Mouse (Mus musculus) layer of hippocampus, postnatal 14 days (tissue): ENCODE data around the gene Scnn1b. TPM values are rescaled to one million over a fixed set of nuclear protein-coding genes. Genes with fewer than 3 reads are reported as not detected.

ENCODE experiments used
- DNase-seq, 2 experiments: peaks; one replicate each; pipeline ENCODE4 v3.0.0; 2021 to 2022; ENCODE audit warnings: low spot score in 2 of 2, mixed read lengths in 1 of 2
- total RNA-seq, 2 experiments: library from RNA; stranded (reverse); gene quantifications; 2 replicates each; pipeline ENCODE4 v1.2.3; 2021

The Scnn1b gene
- total RNA-seq, 2 experiments from 2014 or later = 0.41 TPM; not detected in 1

DNA sequence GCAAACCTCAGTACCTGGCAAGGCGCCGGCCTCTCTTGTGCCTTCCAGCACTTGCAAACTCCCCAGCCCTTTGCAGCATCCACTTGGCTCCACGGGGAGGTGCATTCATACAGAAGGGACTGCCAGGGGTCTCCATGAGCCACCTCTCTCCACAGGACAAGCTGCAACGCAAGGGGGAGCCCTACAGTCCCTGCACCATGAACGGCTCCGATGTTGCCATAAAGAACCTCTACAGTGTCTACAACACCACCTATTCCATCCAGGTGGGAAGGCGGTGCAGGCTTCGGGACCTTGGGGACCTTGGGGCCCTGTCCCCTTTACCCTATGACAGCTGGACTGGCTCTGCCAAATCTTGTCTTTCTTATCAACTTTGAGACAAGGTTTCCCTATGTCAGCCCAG, 47.4 kb downstream of the Scnn1b start:
- no peak for DNase-seq

DNA sequence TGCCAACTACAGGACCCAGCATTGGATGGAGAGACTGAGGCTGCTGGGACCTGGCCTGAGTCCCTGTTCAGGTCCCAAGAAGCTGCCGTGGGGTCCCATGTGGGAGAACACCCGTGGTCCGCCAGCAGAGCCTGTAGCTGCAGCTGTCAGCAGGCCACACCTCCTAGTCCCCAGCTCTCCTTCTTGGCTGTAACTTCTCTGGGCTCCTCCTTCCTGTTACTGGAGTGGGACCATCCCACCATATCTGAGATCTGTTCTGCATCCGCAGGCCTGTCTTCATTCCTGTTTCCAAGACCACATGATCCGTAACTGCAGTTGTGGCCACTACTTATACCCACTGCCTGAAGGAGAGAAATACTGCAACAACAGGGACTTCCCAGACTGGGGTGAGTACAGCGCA, 49.1 kb downstream of the Scnn1b start:
- DNase-seq = no peak

DNA sequence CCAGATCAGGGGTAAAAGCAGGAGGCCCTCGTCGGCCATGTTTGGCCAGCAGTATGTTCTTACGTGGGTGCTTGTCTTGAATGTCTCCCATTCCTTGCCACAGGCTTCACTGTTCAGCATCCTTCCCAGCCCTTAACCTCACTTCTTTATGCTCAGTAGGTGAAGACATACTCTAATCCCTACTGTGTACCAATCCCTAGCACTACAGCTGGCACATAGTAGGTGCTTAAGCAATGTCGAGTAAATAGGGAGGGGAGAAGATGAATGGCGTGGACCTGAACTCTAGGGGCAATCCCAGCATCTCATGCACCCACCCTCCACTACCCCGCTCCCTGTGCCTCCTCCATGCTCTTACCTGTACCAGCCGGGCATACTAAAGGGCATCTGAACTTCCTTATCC, 59.5 kb downstream of the Scnn1b start:
- DNase-seq = no peak

DNA sequence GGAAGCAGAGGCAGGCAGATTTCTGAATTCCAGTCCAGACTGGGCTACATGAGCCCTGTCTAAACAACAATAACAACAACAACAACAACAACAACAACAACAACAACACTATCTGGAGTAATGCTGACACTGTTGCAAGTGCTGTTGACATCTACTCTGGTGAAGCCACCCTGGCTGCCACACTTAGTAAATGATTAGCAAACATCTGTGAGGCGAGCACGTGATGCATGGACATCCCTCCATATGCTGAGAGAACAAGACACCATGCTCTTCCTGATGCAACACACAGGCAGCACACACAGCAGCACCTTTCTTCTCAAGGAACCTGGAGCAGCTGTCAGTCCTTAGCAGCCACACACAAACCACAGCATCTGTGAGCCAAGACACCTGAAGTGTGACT, 63.0 kb downstream of the Scnn1b start:
- DNase-seq = no peak

DNA sequence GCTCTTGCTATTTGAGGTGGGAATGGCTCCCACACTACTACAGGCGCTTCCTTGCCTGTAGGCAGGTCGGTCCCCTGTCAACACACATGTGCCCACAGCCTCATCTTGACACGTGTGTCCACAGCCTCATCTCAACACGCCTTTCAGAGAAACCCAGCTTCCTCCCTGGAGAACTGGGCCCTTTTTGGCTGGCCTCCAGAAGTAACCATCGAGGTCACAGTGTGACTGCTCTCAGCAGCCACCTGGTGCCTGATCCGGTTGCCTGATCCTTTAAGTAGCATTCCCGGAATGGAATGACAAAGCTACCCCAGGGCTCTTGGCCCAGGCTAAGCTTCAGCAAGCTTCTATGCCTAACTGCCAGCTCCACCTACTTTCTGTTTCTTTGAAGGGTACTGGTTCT, 66.4 kb downstream of the Scnn1b start:
- DNase-seq = no peak

DNA sequence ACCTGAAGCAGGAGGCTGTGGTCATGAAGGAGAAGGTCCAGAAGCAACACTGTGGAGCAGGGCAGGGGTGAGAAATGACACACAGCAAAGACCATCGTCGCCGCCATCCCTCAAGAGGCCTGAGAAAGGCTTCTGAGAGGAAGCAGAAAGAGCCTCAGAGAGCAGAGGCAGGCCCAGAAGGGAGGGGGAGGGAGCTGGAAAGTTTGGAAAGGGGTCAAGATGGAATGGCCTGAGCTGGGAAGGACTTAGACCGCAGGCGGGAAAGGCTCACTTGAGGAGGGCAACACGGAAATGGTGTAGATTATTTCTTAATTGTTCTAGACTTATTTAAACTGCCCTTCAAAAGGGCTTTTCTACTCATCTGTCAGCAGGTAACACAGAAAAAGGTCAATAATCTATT, 68.8 kb downstream of the Scnn1b start:
- DNase-seq = no peak

DNA sequence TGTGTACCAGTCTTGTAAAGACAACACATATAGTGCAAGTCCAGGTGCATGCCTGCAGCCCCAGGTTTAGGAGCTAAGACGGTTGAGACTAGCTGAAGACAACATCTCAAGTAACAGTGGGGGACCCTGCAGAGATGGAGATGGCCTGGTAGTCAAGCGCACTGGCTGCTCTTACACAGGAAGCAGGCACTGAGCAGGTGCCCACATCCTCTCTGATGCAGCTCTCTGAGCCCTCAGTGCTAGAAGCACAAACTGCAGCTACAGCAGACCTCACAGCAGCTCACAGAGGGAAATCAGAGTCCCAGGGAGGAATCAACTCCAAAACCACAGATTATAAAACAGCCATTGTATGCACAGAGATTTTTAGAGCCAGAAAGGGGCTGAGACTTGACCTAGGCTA, 69.5 kb downstream of the Scnn1b start:
- no peak for DNase-seq

DNA sequence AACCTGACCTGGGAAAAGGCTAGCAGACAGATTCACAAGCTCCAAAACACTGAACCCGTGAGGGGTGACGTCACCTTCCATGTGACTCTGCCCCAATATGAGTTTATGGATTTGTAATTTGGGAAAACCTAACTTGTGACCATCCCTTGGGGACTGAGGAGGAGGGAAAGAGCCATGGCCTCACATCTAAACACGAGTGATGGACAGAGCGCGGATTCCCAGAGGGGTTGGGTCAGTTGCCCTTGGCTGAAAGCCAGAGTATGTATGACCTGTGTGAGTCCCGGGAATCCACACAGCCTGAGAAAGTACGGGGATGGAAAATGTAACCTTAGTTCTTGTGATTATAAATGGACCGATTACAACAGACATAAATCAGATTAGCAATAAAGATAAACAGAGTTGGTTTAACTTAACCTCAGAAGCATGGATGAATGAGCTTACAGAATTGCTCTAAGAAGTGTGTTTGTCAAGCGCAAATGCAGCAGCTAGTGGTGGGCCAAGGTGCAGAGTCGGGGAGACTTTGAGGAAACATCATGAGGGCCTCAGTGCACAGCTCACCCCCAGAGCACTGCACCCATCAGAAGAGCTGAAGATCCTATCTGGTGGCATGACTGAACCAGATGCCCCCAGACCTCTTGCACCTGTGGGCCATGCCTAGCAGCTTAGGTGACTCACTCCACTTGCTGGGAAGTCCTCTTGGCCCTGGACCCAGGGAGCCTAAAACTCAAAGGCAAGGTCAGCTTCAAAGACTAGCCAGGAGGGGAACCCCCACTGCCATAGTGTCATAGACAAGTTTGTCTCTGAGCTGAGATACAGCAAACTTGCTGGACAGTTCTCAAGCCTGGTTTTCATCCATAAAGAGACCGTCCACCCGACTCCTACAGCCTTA, 71.3 kb downstream of the Scnn1b start:
- no peak for DNase-seq

DNA sequence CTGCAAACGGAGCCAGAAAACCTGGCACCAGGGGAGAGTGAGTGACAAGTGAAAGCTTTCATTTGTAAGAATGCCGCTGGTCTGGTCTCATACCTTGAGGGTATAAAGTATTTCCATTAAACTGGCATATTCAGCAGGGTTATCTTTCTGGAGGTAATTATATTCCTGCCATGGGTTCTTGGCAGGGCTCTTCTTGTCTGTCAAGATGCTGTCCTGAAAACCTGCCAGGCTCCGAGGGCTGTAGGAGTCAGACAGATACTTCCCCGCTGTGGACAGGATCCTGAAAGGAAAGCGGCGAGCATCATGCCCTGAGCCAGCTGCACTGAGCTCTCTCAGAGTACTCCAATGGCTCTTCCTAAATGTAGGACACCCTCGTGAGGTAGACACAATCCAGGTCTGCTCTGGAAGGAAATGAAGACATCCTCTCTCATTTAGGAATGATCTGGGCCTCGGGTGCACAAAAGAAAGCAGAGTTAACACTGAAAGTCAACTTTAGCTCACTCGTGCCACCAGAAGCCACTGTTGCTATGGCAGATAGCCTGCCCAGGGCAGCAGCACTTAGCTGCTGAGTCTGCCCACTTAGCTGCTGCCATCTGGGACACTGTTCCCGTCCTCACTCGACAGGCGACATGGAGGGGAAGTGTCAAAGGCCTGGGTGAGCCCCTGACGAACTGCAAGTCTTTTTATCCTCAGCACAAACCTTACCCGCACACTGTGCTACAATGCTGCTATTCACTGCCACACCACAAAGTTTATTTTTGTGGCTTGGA, 72.2 kb downstream of the Scnn1b start:
- DNase-seq = peak in 1 of 2 experiments; percentile 23

DNA sequence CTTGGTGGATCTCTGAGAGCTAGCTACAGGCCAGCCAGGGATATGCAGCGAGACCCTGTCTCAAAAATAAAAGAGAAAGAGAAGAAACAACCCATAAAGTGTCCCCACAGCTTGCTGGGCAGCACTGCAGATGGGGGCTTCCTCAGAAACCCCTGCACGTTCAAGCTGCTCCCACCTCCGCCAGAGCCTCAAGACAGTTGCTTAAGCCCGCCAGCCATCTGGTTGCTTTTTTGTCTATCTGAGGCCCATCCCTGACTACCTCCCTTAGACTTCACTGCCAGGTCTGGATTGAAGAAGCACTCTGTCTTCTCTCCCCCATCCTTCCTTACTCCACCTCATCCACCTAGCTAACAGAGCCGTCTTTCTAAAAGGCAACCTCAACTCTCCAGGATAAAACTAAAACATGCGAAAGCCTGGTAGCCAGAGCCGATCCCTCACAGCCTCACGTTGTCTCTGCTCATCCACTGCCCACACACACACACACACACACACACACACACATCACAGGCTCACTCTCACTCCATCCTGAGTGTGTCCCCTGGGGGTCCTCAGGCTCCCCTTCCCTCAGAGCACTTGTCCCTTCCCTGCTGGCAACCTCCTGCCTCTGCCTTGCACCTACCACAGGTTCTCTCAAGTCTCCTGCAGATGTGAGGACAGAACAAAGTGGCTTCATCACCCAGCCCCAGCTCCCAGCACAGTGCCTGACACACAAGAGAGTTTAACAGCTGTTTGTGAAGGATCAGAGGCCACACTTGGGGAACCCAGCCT, 73.5 kb downstream of the Scnn1b start:
- no peak for DNase-seq

DNA sequence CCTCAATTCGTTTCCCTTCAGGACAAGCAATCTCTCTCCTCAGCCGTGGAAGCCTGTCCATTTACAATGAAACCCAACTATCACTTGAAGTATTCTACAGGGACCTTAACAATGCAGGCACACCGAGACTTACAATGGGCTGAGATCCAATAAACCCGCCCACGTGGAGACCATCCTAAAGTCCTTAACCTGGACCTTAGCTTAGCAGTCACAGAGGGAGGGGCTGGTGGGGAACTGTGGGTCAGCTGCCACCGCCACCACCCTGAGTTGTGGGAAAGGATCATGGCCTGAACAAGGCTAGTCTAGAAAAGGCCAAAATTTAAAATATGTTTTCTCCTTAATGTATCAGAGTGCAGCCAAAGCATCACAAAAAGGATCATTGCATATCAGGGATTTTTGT, 74.4 kb downstream of the Scnn1b start:
- DNase-seq = no peak

DNA sequence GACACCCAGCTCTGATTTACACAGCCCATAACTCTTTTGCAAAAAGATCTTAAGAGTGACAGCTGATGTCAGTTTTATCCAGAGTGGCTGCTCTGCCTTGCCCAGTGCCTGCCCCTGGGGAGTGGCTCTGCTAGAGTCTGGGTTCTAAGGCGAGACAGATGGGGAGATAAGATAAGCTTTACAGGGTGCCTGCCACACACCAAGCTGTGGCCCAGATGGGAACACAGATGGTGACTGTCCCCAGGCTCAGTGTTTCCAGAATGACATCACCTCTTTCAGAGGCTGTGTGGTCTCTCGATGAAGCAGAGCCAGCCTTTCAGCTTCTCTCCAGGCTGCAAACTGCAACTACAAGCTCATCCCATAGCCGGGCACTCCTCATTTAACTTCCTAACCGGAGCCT, 74.9 kb downstream of the Scnn1b start:
- DNase-seq = peak; percentile 66 to 85

DNA sequence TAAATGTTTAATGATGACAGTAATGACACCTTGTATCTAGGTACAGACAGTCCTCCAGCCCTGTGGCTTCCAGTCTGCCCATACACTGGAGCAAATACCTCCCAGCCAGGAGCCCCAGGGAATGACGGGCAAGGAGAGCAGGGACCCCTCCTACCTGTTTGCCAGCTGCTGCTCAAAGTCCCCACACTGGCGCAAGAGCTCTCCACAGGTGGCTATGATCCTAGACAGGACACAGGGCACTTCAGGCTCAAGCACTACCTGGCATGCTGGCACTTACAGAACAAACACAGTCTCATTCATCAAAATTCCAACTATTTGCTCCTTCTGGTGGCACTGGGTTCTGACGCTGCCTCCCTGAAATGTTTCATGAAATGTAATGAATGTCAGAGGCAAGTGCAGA, 76.2 kb downstream of the Scnn1b start:
- no peak for DNase-seq

DNA sequence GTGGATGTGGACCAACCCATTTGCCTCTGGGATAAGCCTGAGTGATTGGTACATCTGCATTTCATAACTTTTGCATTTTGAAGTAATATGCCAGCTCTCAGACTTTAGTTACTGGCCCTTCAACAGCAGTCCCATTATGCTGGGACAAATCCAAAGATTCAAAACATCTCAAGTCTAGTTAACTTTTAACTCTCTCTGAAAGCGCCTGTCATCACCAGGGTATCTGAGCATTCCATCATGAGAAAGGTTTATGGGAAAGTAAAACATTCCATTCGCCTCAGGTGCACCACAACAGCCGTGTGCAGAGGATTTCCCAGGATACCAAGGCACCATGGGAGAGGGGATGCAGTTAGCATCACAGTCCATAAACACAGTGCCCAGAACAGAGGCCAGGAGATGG, 76.8 kb downstream of the Scnn1b start:
- no peak for DNase-seq

DNA sequence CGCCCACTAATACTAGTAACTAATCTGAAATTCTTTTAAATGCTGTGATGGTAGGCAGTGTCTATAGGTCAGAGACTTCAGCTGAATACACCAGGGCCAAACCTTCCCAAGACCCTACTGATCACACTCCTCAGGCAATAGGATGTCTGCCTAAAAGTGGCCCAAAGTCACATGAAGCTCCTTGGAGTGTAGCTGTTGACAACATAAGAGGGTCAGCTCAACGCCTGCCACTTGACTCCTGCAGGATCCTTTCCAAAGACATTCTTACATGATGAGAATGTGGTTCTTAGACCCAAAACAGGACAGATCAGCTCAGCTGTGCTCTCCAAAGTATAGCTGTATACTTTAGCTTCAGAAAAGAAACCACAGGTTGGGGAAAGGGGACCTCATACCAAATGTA, 77.5 kb downstream of the Scnn1b start:
- DNase-seq = no peak

DNA sequence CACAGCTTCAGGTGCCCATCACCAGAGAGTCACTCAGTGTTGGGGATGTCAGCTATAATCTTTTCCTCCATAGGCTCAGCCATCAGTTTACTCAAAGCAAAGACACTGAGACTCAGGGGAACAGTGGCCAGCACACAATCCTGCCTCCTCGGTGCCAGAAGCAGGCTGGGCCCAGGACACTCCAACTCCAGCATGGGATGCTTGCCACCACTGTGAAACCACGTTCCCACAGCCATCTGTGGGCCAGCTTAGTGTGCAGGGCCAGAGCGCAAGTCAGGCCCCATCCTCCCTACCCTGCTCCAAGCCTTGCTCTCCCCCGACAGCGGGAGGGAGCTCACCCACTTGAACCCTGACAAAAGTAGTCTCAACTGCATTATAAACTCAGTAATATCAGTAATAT, 81.4 kb downstream of the Scnn1b start:
- DNase-seq = no peak

DNA sequence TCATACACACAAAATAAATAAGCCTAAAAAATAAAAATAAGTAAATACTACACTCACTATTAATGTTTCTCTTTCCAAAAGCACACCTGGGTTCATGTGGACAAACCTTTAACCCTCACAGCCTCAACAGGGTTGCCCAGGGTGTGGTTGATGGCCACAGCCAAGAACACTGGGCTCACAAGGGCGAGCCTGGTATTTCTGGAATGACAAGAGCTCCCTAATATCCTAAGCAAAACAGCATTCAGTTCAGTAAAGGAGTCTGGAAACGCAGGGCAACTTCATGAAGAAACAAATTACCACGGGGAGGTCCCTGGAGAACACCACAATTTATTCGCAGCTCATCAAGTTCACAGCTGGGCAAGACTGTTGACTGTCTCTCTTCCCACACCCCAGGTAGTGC, 82.7 kb downstream of the Scnn1b start:
- no peak for DNase-seq

DNA sequence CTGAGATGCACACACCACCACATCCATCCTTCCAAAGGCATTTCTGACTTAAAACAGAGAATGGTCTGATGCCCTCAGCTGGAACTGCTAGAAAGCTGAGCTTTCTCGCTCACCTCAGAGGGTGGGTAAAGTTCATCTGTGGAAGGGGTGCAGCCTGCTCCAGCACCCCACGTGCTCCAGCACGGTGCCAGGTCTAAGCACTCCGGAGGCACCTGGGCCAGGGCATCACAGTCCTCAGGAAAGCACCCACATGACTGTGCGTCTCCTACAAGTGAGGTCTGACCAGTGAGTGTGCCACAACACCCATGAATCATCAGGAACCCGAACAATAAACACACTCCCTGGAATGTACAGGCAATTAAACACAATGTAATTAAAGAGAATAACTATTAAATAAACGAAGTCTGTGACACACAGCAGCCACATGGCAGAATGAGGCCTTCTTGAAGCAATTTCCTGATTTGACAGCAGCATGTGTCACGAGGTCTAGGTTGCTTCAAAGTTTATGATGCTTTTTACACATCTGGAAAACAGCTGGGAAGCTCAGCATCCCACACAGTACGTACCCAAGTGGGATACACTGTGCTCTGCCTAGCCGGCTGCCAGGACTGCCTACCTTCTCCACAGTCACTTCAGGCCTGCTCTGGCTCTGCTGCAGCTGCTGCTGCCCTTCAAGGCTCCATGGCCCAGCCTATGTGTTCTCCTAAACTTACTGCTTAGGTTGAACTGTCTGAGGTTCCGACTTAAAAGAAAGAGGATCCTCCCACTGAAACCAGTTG, 90.2 kb downstream of the Scnn1b start:
- no peak for DNase-seq

DNA sequence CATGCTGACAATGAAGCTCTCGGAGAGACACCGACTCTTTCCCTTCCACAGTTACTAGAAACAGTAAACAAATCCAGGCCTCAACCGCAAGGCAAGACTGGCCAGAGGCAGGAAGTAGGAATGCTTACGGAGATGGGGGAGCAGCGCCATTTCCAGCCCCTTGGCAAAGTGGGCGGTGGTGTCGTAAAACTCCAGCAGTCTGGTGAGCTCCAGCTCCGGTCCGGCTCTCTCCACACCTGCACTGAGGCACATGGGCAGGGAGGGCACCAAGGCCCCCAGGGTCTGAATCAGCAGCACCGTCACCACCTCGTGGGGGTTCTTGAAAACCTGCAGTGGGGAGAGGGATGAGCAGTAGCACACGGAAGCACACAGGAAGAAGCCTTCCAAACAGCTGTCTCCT, 91.0 kb downstream of the Scnn1b start:
- no peak for DNase-seq

DNA sequence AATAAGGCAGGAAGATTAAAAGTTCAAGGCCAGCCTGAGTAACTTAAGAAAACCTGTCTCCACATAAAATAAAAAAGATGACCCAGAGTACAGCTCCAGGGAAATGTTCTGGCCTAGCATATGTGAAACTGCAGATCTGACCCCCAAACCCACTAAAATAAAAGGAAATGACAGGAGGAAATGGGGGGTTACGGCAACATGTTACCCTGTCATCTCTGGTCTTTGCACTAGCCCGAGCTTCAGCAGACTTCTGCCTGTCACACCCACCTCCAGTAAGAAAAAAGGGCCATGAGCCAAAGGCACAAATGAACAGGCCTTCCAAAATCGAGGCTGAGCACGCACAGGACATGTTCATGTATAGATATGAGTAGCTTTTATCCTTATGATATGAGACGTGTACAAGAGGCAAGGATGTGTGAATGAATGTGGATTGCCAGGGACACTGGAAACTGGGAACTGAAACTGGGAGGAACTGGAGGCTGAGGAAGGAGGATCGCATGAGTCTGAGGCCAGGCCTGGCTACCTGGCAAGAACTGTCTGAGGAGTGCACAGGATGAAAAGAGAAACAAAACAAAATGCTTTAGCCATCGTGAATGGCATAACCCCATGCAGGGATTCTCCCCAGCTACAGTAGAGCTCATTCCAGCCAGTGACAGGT, 97.2 kb downstream of the Scnn1b start:
- DNase-seq = no peak

DNA sequence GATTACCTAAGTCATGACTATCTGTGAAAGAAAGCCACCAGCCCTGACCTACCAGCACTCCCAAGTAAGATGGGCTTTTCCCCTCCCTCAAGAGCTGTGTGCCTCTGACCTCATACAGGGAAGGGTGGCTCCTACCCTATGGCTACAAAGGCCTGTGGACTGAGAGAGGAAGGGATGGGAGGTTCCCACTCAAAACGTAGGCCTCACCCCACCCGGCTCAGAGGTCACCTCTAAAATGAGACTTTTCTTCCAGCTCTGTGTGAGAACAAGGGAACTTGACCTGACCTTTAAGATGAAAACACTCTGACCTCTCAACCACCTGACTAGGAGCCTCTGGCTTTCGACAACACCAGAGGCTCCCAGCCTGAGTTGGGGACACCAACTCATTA, 97.7 kb downstream of the Scnn1b start:
- DNase-seq = no peak
